Mouse (Mus musculus): ENCODE measurements around the gene Tubg1. TPM values are rescaled to one million over a fixed set of nuclear protein-coding genes. Genes with fewer than 3 reads are reported as not detected.
"Not testable (repeated sequence)": the region's sequence is repeated elsewhere in the genome, so short reads cannot be mapped to it uniquely, and the experiment has no call there.

Gene Tubg1
- total RNA-seq, 2 experiments from 2014 or later, result 23.9 to 25.6 TPM

- DNase-seq, result peak in 1 of 2 experiments; percentile 49
Observed at GRCm38 (mm10) chr11:101140164-101140819, 20.6 kb downstream of the Tubg1 start.

- DNase-seq, result no peak
Observed at GRCm38 (mm10) chr11:101141088-101141487, 21.4 kb downstream of the Tubg1 start.

- DNase-seq, result no peak
Observed at GRCm38 (mm10) chr11:101142215-101142967, 22.7 kb downstream of the Tubg1 start.

DNA sequence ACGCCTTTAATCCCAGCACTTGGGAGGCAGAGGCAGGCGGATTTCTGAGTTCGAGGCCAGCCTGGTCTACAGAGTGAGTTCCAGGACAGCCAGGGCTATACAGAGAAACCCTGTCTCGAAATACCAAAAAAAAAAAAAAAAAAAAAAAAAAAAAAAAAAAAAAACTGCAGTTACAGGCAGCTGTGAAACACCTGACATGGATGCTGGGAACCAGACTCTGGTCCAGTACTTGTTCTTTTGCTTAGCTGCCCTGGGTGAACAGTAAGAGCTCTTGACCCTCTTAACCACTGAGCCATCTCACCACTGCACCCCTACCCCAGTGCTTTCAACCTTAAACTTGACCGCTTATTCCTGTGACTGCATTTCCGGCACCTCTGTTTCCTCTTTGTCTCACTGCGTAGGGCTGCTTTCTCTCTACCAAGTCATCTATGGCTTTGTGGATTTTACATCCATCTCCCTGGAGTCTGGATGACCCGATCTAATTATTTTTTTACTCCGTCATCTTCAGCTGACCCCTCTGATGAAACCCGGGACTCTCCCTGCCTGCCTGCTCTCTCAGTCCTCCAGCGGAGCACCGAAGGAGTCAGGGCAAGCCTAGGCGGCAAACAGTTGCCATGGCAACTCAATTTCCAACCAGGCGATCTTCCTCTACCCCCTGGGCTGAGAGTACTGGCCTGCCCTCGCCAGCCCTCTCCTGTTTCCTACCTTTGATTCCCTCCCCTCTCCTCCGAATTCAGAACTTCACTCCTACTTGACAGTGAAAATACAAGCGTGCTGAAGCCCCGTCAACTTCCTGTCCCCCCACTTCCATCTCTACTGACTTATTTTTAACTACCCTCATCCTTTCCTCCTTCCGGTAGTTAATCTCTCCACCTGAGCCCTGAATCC, 23.8 kb downstream of the Tubg1 start:
- peak; percentile 37 to 49 for DNase-seq

GRCm38 (mm10) chr11:101146377-101146776, 26.6 kb downstream of the Tubg1 start:
- no peak for DNase-seq

GRCm38 (mm10) chr11:101148751-101149150, 29.0 kb downstream of the Tubg1 start:
- no peak for DNase-seq

- peak; percentile 60 to 65 for DNase-seq
Observed at GRCm38 (mm10) chr11:101149178-101150105, 29.7 kb downstream of the Tubg1 start.

GRCm38 (mm10) chr11:101151063-101151462, 31.3 kb downstream of the Tubg1 start:
- no peak for DNase-seq

- no peak for DNase-seq
Observed at GRCm38 (mm10) chr11:101152825-101153224, 33.1 kb downstream of the Tubg1 start.

- DNase-seq, result no peak
Observed at GRCm38 (mm10) chr11:101154648-101155047, 34.9 kb downstream of the Tubg1 start.

DNA sequence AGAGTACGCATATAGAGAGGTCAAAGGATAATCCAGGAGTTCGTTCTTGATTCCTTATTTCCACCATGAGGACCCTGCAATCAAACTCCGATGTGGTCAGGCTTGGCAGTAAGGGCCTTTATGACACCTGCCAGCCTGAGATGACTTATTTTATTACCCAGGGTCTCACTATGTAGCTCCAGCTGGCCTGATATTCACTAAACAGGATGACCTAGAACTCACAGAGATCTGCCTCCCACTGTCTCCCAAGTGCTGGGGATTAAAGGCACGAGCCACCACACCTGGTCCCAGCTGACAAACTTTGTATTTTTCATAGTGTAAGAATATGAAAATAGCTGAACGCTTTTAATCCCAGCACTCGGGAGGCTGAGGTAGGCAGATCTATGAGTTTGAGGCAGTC, 35.4 kb downstream of the Tubg1 start:
- no peak for DNase-seq

- peak; percentile 67 to 75 for DNase-seq
Observed at GRCm38 (mm10) chr11:101155728-101156371, 36.1 kb downstream of the Tubg1 start, which contains the start of gene Tubg2. Tubg2 (plus strand) TSS chr11:101155907.

- not testable (repeated sequence) for DNase-seq
Observed at GRCm38 (mm10) chr11:101160151-101160550, 40.4 kb downstream of the Tubg1 start.

DNA sequence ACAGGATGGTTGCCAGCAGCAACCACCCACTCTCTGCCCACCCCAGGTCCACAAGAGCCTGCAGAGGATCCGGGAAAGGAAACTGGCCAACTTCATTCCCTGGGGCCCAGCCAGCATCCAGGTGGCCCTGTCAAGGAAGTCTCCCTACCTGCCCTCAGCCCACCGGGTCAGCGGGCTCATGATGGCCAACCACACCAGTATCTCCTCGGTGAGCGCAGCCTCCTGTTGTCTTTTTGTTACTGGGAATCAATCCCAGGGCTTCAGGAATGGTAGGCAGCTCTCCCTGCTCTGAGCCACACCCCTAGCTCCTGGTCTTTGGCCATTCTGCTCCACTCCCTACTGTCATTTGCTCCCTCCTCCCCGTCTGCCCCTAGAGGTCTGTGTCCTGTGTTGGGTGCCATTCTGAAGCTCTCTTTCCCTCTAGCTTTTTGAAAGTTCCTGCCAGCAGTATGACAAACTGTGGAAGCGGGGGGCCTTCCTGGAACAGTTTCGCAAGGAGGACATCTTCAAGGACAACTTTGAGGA, 41.3 kb downstream of the Tubg1 start:
- DNase-seq, result not testable (repeated sequence)

DNA sequence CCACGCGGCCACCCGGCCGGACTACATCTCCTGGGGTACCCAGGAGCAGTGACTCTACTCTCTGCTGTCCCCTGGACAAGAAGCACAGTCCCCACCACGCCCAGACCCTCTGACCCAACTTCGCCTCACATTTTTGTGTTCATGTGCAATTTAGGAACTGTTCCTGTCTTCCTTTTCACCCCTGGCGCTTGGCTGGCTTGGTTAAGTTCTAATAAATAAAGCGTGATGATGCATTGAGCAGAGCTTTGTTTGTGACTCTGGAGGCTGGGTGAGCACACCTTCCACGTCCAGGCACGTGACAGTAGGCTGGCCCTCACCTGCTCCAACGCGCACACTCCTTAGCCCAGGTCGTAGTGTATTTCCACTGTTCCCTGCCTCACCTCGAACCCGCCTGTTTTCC, 41.8 kb downstream of the Tubg1 start:
- no peak for DNase-seq

DNA sequence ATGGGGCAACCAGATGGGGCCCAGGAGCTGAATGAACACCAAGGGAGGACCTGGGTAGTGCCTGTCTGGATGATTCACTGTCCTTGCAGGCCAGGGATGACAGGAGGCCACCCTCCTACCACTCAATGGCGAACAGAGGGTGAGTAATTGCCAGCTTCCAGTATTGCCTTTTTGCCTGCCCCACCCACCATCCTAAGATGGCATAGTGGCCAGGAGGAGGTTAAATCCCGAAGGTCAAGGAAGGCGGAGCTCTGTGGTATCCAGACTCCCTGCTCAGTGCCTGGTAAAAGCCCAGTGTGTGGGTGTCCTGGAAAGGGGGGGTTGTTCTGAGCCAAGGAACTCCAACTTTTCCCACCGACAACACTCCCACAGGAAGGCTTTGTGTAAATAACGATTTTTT, 42.6 kb downstream of the Tubg1 start:
- no peak for DNase-seq

- peak; percentile 85 to 93 for DNase-seq
Observed at GRCm38 (mm10) chr11:101162772-101163171, 43.0 kb downstream of the Tubg1 start.

DNA sequence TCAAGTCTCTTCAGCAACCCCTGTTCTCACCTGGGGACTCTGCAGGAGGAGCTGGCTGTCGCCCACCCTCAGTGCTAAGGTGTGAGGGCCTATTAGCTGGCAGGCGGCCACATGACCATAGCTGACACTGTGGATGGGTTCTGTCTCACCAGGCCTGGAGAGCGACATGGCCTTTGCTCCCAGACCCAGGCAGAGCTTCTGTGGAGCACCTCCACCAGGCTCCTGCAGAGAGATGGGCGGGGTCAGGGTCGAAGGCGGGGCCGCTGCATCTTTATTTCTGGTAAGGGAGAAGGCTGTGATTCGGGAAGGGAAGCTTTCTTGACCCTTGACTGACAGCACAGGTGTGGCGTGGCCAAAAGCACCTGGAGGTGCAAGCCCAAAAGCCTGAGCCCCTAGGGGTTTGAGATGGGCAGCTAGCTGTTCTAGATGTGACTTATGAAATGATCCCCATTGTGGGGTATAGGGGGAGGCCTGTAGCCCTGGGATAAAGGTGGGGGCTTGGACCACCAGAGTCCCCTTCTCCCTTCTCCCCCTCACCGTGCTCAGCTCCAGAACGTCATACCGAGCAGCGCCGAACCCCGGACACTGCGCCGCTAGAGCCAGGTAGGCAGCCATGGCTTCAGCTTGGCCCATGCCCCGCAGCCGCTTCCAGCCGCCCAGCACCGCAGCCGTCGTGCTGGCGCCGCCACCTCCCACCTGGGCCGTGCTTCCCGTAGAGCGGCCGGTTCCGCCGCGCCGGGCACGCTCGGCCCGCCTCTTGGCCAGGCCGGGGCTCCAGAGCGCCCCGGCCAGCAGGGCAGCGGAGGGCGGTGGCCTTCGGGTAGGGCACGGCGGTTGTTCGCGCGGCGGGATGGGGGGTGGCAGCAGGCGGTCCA, 44.0 kb downstream of the Tubg1 start:
- peak in 1 of 2 experiments; percentile 37 for DNase-seq

GRCm38 (mm10) chr11:101164351-101164665, 44.6 kb downstream of the Tubg1 start:
- no peak for DNase-seq
